Mouse (Mus musculus) bone marrow, adult 2 months (tissue): Measurements from ENCODE around the gene Rab15. TPM values are rescaled to one million over a fixed set of nuclear protein-coding genes. Genes with fewer than 3 reads are reported as not detected.

Experiments
- H3K27ac ChIP-seq: fragments of 200-500 bp; 2 replicates; pipeline ENCODE4 v1.5.1; 2012; ENCODE audit warnings: low read depth, mild to moderate bottlenecking, control low read depth, inconsistent platforms, low read length; ENCODE audit not compliant: control insufficient read depth, poor library complexity, insufficient read depth
- H3K4me1 ChIP-seq: fragments of 200-500 bp; 2 replicates; pipeline ENCODE4 v1.6.1; 2011; ENCODE audit warnings: low read length; ENCODE audit not compliant: control insufficient read depth, insufficient read depth
- H3K4me3 ChIP-seq: fragments of 200-500 bp; replicated peaks from 2 replicates; pipeline ENCODE3; 2011; ENCODE audit warnings: mild to moderate bottlenecking, low read depth, low read length, control low read depth; ENCODE audit not compliant: control insufficient read depth
- CTCF ChIP-seq: fragments of 200-500 bp; IDR thresholded peaks from 2 replicates; pipeline ENCODE4 v1.5.1; 2011; ENCODE audit warnings: low read length, control low read depth; ENCODE audit not compliant: control insufficient read depth, insufficient read depth
- POLR2A ChIP-seq: fragments of 200-500 bp; IDR thresholded peaks from 2 replicates; pipeline ENCODE4 v1.6.1; 2011; ENCODE audit warnings: low read depth, mild to moderate bottlenecking, control low read depth, low read length, borderline replicate concordance; ENCODE audit not compliant: control insufficient read depth
- WGBS: fragments of 180-500 bp; shearing (Covaris S2); methylation state at CpG from one replicate; pipeline ENCODE4 v1.1.7; 2018; 5-methylcytosine and 5-hydroxymethylcytosine counted together
- polyA plus RNA-seq: library from polyadenylated mRNA; stranded (reverse); fragments of >200 nt; gene quantifications from 2 replicates; pipeline ENCODE4 v1.2.4, GENCODE M21; 2011; ENCODE audit warnings: low replicate concordance; ENCODE audit not compliant: missing spikeins, insufficient read depth, insufficient read length

The Rab15 gene
- polyA plus RNA-seq, 1 experiment: 2.4 TPM

GRCm38 (mm10) chr12:76825283-76825682 is 2.6 kb upstream of the Rab15 start:
- no peak overlapping the region for H3K4me3 ChIP-seq
- 75% methylated on average over 4 of the region's 4 CpGs for WGBS
- H3K4me1 ChIP-seq: no peaks in the 10 kb centered on the region
- TF ChIP-seq POLR2A (no peak), CTCF (no peak)
- no peak overlapping the region for H3K27ac ChIP-seq

DNA sequence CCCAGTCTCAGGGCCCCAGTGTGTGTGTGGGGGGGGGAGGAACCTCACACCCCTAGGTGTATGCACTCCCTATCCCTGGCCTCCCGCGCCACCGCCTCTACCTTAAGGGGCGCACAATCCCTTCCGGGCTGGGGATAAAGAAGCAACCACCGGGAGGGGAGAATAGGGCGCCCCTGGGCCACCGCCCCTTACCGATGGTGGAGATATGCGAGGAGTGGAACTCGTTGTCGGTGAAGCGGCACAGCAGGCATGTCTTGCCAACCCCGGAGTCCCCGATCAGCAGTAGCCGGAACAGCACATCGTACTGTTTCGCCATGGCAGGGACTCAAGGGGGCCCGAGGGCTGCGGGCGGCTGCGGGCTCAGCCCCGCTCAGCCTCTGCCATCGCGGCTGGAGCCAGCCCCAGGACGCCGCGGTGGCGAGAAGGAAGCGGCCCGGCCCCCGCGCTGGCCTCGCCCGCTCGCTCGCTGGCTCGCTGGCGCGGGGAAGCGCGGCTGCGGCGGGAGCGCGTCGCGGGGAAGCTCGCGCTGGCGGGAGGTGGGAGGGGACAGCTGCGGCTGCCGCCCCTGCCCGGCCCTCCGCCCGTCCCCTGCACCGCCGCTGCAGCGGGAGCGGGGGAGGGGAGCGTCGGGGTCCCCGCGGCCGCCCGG is 582 bp downstream of the Rab15 start:
- WGBS: 2% methylated on average over 66 of the region's 66 CpGs
- Histone ChIP-seq H3K4me1 (no peaks in the 10 kb centered on the region; the same call in 1 of the 2 replicates), H3K4me3 (peak overlapping the region; percentile 10), H3K27ac (no peak overlapping the region)
- TF ChIP-seq POLR2A (no peak), CTCF (no peak)

DNA sequence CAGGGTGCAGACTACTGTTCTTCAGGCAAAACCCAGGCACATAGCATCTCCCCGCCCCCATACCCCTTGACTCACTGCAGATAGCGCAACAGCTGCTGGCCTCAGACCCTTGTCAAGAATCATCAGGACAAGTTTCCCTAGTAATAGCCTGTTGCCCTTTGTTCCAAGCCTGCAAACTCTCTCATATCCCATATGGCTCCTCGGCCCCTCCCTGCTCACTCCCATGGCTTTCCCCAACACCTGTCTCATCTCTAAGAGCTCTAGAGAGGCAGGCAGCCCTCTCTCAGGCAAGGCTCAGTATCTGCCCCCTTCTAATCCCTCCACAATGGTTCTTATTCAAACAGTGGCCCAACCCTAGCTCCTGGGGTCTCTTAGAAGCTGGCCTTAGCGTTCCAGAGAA is 2.1 kb downstream of the Rab15 start:
- no peaks in the 10 kb centered on the region; the same call in 1 of the 2 replicates for H3K4me1 ChIP-seq
- TF ChIP-seq POLR2A: no peak
- TF ChIP-seq CTCF: no peak
- no peak overlapping the region for H3K27ac ChIP-seq
- WGBS: 71% methylated on average over 4 of the region's 4 CpGs
- H3K4me3 ChIP-seq: no peak overlapping the region

- TF ChIP-seq POLR2A (no peak), CTCF (no peak)
- no peak overlapping the region for H3K4me3 ChIP-seq
- H3K4me1 ChIP-seq: no peaks in the 10 kb centered on the region; the same call in 1 of the 2 replicates
- H3K27ac ChIP-seq: no peak overlapping the region
- 82% methylated on average over 6 of the region's 6 CpGs for WGBS
Observed at GRCm38 (mm10) chr12:76819816-76820215, 2.9 kb downstream of the Rab15 start.

DNA sequence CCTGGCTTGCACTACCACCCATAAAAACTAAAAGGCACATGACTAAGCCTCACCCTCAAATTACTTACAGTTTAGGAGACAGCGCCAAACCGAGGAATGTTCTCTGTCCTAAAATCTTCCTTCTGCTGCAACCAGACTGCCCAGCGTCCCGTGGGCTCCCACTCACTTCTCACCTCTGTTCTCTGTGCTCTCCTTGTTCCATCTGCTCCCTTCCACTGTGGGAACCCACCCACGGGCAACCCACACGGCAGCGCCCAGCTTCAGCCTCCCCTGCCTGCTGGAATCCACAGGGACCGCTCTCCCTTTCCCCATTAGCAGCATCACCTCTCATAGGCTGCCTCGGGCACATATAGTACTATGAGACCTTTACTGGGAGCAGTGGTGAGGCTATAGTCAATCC is 3.8 kb downstream of the Rab15 start:
- Histone ChIP-seq H3K4me3 (no peak overlapping the region), H3K4me1 (no peaks in the 10 kb centered on the region; the same call in 1 of the 2 replicates), H3K27ac (no peak overlapping the region)
- TF ChIP-seq CTCF (no peak), POLR2A (no peak)
- WGBS: 83% methylated on average over 9 of the region's 9 CpGs

DNA sequence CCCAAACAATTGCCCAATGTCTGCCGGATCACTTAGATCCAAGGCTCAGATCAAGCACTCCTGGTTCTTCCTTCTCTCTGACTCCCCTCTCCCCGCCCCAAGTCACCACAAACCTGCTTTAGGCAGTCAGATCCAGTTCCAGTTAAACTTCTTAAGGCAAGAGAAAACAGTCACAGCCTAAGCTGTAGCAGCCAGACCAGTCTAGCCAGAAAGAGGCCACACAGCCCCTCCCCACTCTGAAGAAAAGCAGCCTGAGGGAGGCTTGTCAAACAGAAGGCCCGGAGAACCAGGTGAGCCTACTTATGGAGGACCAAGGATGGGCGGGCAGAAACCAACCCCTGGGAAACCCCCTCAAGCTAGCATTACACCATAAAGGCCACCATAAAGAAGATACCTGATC is 4.6 kb downstream of the Rab15 start:
- H3K4me3 ChIP-seq: no peak overlapping the region
- WGBS: 78% methylated on average over 4 of the region's 4 CpGs

GRCm38 (mm10) chr12:76817176-76817575 is 5.5 kb downstream of the Rab15 start:
- no peak for TF ChIP-seq POLR2A
- no peak for TF ChIP-seq CTCF
- 66% methylated on average over 4 of the region's 4 CpGs for WGBS

More for the DNA sequence above, 4.6 kb downstream of the Rab15 start:
- TF ChIP-seq CTCF (no peak), POLR2A (no peak)
- Histone ChIP-seq H3K27ac (no peak overlapping the region), H3K4me1 (peaks cover 1% of the 10 kb centered on the region; the same call in 1 of the 2 replicates)

GRCm38 (mm10) chr12:76816720-76817119 is 6.0 kb downstream of the Rab15 start:
- no peak overlapping the region for H3K4me3 ChIP-seq
- H3K4me1 ChIP-seq: peaks cover 1% of the 10 kb centered on the region; the same call in 1 of the 2 replicates
- WGBS: 24% methylated on average over 4 of the region's 4 CpGs
- no peak for TF ChIP-seq CTCF
- no peak for TF ChIP-seq POLR2A
- H3K27ac ChIP-seq: no peak overlapping the region

More at GRCm38 (mm10) chr12:76817176-76817575, 5.5 kb downstream of the Rab15 start:
- peaks cover 1% of the 10 kb centered on the region; the same call in 1 of the 2 replicates for H3K4me1 ChIP-seq
- H3K27ac ChIP-seq: no peak overlapping the region
- no peak overlapping the region for H3K4me3 ChIP-seq
